Mouse (Mus musculus): Measurements from ENCODE around the gene Clic3.

The Clic3 gene

GRCm38 (mm10) chr2:25484901-25485647 lies 28.4 kb downstream of the Clic3 start:
- DNase-seq = peak; percentile 54

- DNase-seq = no peak
These were observed 31.5 kb downstream of the Clic3 start for GRCm38 (mm10) chr2:25487965-25488670.

GRCm38 (mm10) chr2:25488671-25489068 lies 32.0 kb downstream of the Clic3 start:
- DNase-seq = no peak

- DNase-seq = no peak
These were observed 36.4 kb downstream of the Clic3 start for GRCm38 (mm10) chr2:25492988-25493387.

- DNase-seq = no peak
These were observed 36.9 kb downstream of the Clic3 start, which contains the start of gene Lcn12 for GRCm38 (mm10) chr2:25493476-25493961. TSS of gene Lcn12 (minus strand) at chr2:25493911.

GRCm38 (mm10) chr2:25496462-25496861 lies 39.8 kb downstream of the Clic3 start:
- DNase-seq = no peak

GRCm38 (mm10) chr2:25497846-25498575 lies 41.4 kb downstream of the Clic3 start:
- DNase-seq = no peak

GRCm38 (mm10) chr2:25498622-25499478 lies 42.2 kb downstream of the Clic3 start:
- no peak for DNase-seq

- DNase-seq = no peak
These were observed 43.5 kb downstream of the Clic3 start for GRCm38 (mm10) chr2:25500071-25500575.

GRCm38 (mm10) chr2:25500576-25501405 lies 44.2 kb downstream of the Clic3 start, which contains the start of gene Fbxw5:
TSS of gene Fbxw5 (plus strand) at chr2:25500750.
- peak; percentile 85 for DNase-seq

GRCm38 (mm10) chr2:25501593-25502486 lies 45.2 kb downstream of the Clic3 start, which contains the start of gene C8g:
TSS of gene C8g (minus strand) at chr2:25501719.
- no peak for DNase-seq

GRCm38 (mm10) chr2:25502726-25503125 lies 46.1 kb downstream of the Clic3 start:
- no peak for DNase-seq

- no peak for DNase-seq
These were observed 47.9 kb downstream of the Clic3 start for GRCm38 (mm10) chr2:25504538-25504937.

- no peak for DNase-seq
These were observed 48.4 kb downstream of the Clic3 start for GRCm38 (mm10) chr2:25505000-25505399.

GRCm38 (mm10) chr2:25505860-25506259 lies 49.2 kb downstream of the Clic3 start:
- DNase-seq = no peak

GRCm38 (mm10) chr2:25506964-25507363 lies 50.3 kb downstream of the Clic3 start:
- DNase-seq = no peak

Measured in kidney, adult 18-20 months (tissue).